Mouse (Mus musculus): ENCODE measurements around the gene Bmp6. TPM values are rescaled to one million over a fixed set of nuclear protein-coding genes. Genes with fewer than 3 reads are reported as not detected.

Bmp6 gene
- polyA plus RNA-seq, 1 experiment from 2014 or later, result 3.1 TPM

GRCm38 (mm10) chr13:38545460-38545859 is 200.6 kb downstream of the Bmp6 start:
- ATAC-seq (replicated peaks; ENCODE audit: low FRiP score, low read depth) (no peak), DNase-seq (ENCODE audit: low spot score) (no peak)
- H3K9ac ChIP-seq (ENCODE audit: low read depth, low read length), result no peak overlapping the region
- 76% methylated on average over 3 of the region's 3 CpGs for WGBS
- no peak overlapping the region for H3K4me2 ChIP-seq (ENCODE audit: low read length)
- no peaks in the 10 kb centered on the region for H3K4me1 ChIP-seq (replicated peaks; ENCODE audit: insufficient read depth, low read length)
- no peak overlapping the region for H3K27ac ChIP-seq
- no peaks in the 10 kb centered on the region for H3K36me3 ChIP-seq (ENCODE audit: insufficient read depth, low read length)
- H3K9me3 ChIP-seq (replicated peaks; ENCODE audit: low read length), result no peaks in the 10 kb centered on the region
- no peaks in the 10 kb centered on the region for H3K27me3 ChIP-seq (ENCODE audit: insufficient read depth, low read length)
- no peak overlapping the region for H3K4me3 ChIP-seq (replicated peaks; ENCODE audit: low read depth, low read length)
- no peak for TF ChIP-seq CTCF (IDR thresholded peaks at IDR 0.05; ENCODE audit: low read depth)

DNA sequence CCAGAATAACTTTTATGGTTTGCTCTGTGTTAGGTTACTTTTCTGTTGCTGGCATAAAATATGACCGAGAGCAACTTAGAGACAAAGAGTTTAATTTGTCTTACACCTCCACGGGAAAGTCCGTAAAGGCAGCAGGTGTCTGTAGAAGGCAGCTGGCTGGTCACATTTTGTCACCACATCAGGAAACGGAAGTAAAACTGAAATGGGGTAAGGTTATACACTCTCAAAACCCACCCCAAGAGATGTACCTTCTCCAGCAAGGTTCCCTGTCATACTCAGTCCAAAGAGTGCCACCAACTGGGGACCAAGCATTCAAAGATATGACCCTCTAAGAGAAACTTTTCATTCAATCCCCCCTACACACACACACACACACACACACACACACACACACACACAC is 201.8 kb downstream of the Bmp6 start:
- Histone ChIP-seq H3K27ac (no peak overlapping the region), H3K27me3 (ENCODE audit: insufficient read depth, low read length) (no peaks in the 10 kb centered on the region), H3K9ac (ENCODE audit: low read depth, low read length) (no peak overlapping the region), H3K4me1 (replicated peaks; ENCODE audit: insufficient read depth, low read length) (no peaks in the 10 kb centered on the region), H3K9me3 (replicated peaks; ENCODE audit: low read length) (no peaks in the 10 kb centered on the region), H3K36me3 (ENCODE audit: insufficient read depth, low read length) (no peaks in the 10 kb centered on the region), H3K4me3 (replicated peaks; ENCODE audit: low read depth, low read length) (no peak overlapping the region), H3K4me2 (ENCODE audit: low read length) (no peak overlapping the region)
- ATAC-seq (replicated peaks; ENCODE audit: low FRiP score, low read depth), result no peak
- DNase-seq (ENCODE audit: low spot score), result no peak
- WGBS, result 69% methylated on average over 4 of the region's 4 CpGs
- no peak for TF ChIP-seq CTCF (IDR thresholded peaks at IDR 0.05; ENCODE audit: low read depth)

DNA sequence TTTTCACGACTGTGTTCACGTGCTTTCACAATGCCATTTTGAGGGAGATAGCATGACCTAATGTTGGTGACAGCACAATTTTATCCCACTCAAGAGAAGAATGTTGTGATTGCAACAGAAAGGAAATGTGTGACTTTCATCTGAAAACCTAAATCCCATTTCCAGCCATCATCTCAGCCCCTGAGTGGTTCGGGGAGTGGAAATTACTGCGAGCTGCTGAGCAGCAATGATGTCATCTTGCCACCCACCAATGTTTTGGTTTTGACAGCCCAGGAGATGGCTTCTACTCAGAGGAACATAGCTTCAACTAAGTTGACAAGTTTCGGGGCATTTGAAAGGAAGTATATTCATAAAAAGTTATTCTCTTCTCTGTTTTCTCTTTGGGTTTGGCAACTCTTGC is 202.8 kb downstream of the Bmp6 start:
- no peaks in the 10 kb centered on the region for H3K9me3 ChIP-seq (replicated peaks; ENCODE audit: low read length)
- H3K4me1 ChIP-seq (replicated peaks; ENCODE audit: insufficient read depth, low read length), result no peaks in the 10 kb centered on the region
- DNase-seq (ENCODE audit: low spot score) (no peak), ATAC-seq (replicated peaks; ENCODE audit: low FRiP score, low read depth) (no peak)
- no peaks in the 10 kb centered on the region for H3K36me3 ChIP-seq (ENCODE audit: insufficient read depth, low read length)
- no peak overlapping the region for H3K27ac ChIP-seq
- H3K4me3 ChIP-seq (replicated peaks; ENCODE audit: low read depth, low read length), result no peak overlapping the region
- no peak overlapping the region for H3K4me2 ChIP-seq (ENCODE audit: low read length)
- no peaks in the 10 kb centered on the region for H3K27me3 ChIP-seq (ENCODE audit: insufficient read depth, low read length)
- H3K9ac ChIP-seq (ENCODE audit: low read depth, low read length), result no peak overlapping the region
- TF ChIP-seq CTCF (IDR thresholded peaks at IDR 0.05; ENCODE audit: low read depth), result no peak
- WGBS, result 81% methylated on average over 5 of the region's 5 CpGs

GRCm38 (mm10) chr13:38548681-38549080 is 203.8 kb downstream of the Bmp6 start:
- Histone ChIP-seq H3K4me2 (ENCODE audit: low read length) (no peak overlapping the region), H3K9ac (ENCODE audit: low read depth, low read length) (no peak overlapping the region), H3K4me3 (replicated peaks; ENCODE audit: low read depth, low read length) (no peak overlapping the region), H3K27ac (no peak overlapping the region), H3K9me3 (replicated peaks; ENCODE audit: low read length) (no peaks in the 10 kb centered on the region), H3K27me3 (ENCODE audit: insufficient read depth, low read length) (no peaks in the 10 kb centered on the region), H3K4me1 (replicated peaks; ENCODE audit: insufficient read depth, low read length) (no peaks in the 10 kb centered on the region), H3K36me3 (ENCODE audit: insufficient read depth, low read length) (no peaks in the 10 kb centered on the region)
- WGBS, result 75% methylated on average over 5 of the region's 5 CpGs
- TF ChIP-seq CTCF (IDR thresholded peaks at IDR 0.05; ENCODE audit: low read depth), result no peak; the same call in 1 of the 2 replicates
- ATAC-seq (replicated peaks; ENCODE audit: low FRiP score, low read depth) (no peak), DNase-seq (ENCODE audit: low spot score) (no peak)

Other genes starting within 250 kb of the Bmp6 start
- gene Dsp, start 193.8 kb upstream of the Bmp6 start, polyA plus RNA-seq (2015; fragmentation: Nextera tagmentation; extraction: Ambion mirVana), result 4.4 and 4.8 TPM in 2 replicates
- 30.9 and 33.4 TPM in 2 replicates for gene Snrnp48, start 140.2 kb upstream of the Bmp6 start, polyA plus RNA-seq (2015; fragmentation: Nextera tagmentation; extraction: Ambion mirVana)
- gene Txndc5, start 183.7 kb downstream of the Bmp6 start, polyA plus RNA-seq (2015; fragmentation: Nextera tagmentation; extraction: Ambion mirVana), result 237 and 243 TPM in 2 replicates